21 mouse cellular contexts compared by ENCODE assay signal in genomic region chr9:106664856-106665255, GRCm38 (mm10). TPM values are rescaled to one million over a fixed set of nuclear protein-coding genes. Genes with fewer than 3 reads are reported as not detected.
DNase-seq lines count a peak whose midpoint lies in the region; ATAC-seq and TF ChIP-seq lines count a peak whose summit lies in the region.
"Had no signal": no experiment of that assay in that cellular context is flagged by ENCODE, and none has a peak within 500 bp of the region (broad histone marks: within the 10 kb centered on the region; RNA-seq: fewer than 3 reads in every experiment).

No protein-coding gene starts in this region.

- 64% methylated on average over 6 of the region's 6 CpGs for WGBS in forebrain, embryonic 15.5 days
- 63% methylated on average over 6 of the region's 6 CpGs for WGBS in hindbrain, embryonic 16.5 days
- 38% methylated on average over 6 of the region's 6 CpGs for WGBS in midbrain, postnatal 0 days

- peaks cover 6% of the 10 kb centered on the region for H3K4me1 ChIP-seq in cortical plate, adult 2 months (ENCODE audit: control insufficient read depth, insufficient read depth, low read length)
- peaks cover 18% of the 10 kb centered on the region for H3K4me1 ChIP-seq in forebrain, embryonic 15.5 days
- peaks cover 14% of the 10 kb centered on the region for H3K4me1 ChIP-seq in hindbrain, embryonic 16.5 days (ENCODE audit: control insufficient read depth, insufficient read depth, low read depth, low read length)
- peaks cover 17% of the 10 kb centered on the region for H3K4me1 ChIP-seq in midbrain, postnatal 0 days (ENCODE audit: insufficient read depth, low read length)
- H3K4me1 ChIP-seq: kidney, embryonic 15.5 days had no signal

- H3K27ac ChIP-seq in cortical plate, adult 2 months (ENCODE audit: insufficient read depth, low read length), result peak overlapping the region; percentile 86
- peak overlapping the region; percentile 90 for H3K27ac ChIP-seq in forebrain, embryonic 15.5 days (replicated peaks)
- H3K27ac ChIP-seq in hindbrain, embryonic 16.5 days (ENCODE audit: low read depth, low read length), result peak overlapping the region; percentile 40
- H3K27ac ChIP-seq in midbrain, postnatal 0 days (ENCODE audit: low read depth, low read length), result peak overlapping the region; percentile 89
- H3K27ac ChIP-seq: embryonic facial prominence, embryonic 10.5 days; kidney, embryonic 15.5 days had no signal

- H3K4me3 ChIP-seq in cortical plate, adult 2 months (ENCODE audit: insufficient read depth, low read length), result no peak overlapping the region
- no peak overlapping the region for H3K4me3 ChIP-seq in forebrain, embryonic 15.5 days
- H3K4me3 ChIP-seq in hindbrain, embryonic 16.5 days (ENCODE audit: low read length), result no peak overlapping the region
- no peak overlapping the region for H3K4me3 ChIP-seq in midbrain, postnatal 0 days (ENCODE audit: low read depth, low read length)
- H3K4me3 ChIP-seq: embryonic facial prominence, embryonic 10.5 days; erythroblast, embryonic 14.5 days; kidney, embryonic 15.5 days had no signal

- no peak for TF ChIP-seq CTCF in cortical plate, adult 2 months (IDR thresholded peaks at IDR 0.05; ENCODE audit: extremely low read depth, insufficient read depth, low read length)
- no peak for TF ChIP-seq CTCF in midbrain, postnatal 0 days (IDR thresholded peaks at IDR 0.05)

- H3K36me3 ChIP-seq in forebrain, embryonic 15.5 days, result peaks cover 13% of the 10 kb centered on the region; the same call in 1 of the 2 replicates
- H3K36me3 ChIP-seq in hindbrain, embryonic 16.5 days (ENCODE audit: control insufficient read depth, insufficient read depth, low read length), result peaks cover 11% of the 10 kb centered on the region
- H3K36me3 ChIP-seq in midbrain, postnatal 0 days (ENCODE audit: insufficient read depth, low read length), result peaks cover 45% of the 10 kb centered on the region

- H3K9me3 ChIP-seq in forebrain, embryonic 15.5 days, result no peaks in the 10 kb centered on the region
- H3K9me3 ChIP-seq in hindbrain, embryonic 16.5 days (ENCODE audit: control insufficient read depth, low read length), result no peaks in the 10 kb centered on the region
- H3K9me3 ChIP-seq in midbrain, postnatal 0 days (ENCODE audit: low read length), result no peaks in the 10 kb centered on the region
- H3K9me3 ChIP-seq: embryonic facial prominence, embryonic 10.5 days; kidney, embryonic 15.5 days had no signal

- peak overlapping the region; percentile 24; the same call in 1 of the 2 replicates for H3K9ac ChIP-seq in forebrain, embryonic 15.5 days (replicated peaks)
- no peak overlapping the region for H3K9ac ChIP-seq in hindbrain, embryonic 16.5 days (ENCODE audit: low read depth, low read length)
- no peak overlapping the region for H3K9ac ChIP-seq in midbrain, postnatal 0 days (replicated peaks; ENCODE audit: low read length, poor library complexity, severe bottlenecking)
- H3K9ac ChIP-seq: kidney, embryonic 15.5 days had no signal

- 0 out of 2 replicates have a peak overlapping the region, but pooled peaks have one; percentile 16 for H3K4me2 ChIP-seq in forebrain, embryonic 15.5 days (replicated peaks)
- H3K4me2 ChIP-seq in hindbrain, embryonic 16.5 days (ENCODE audit: low read length), result no peak overlapping the region
- H3K4me2 ChIP-seq in midbrain, postnatal 0 days (ENCODE audit: low read depth, low read length, poor library complexity, severe bottlenecking), result no peak overlapping the region
- H3K4me2 ChIP-seq: kidney, embryonic 15.5 days had no signal

- no peaks in the 10 kb centered on the region for H3K27me3 ChIP-seq in forebrain, embryonic 15.5 days
- H3K27me3 ChIP-seq in hindbrain, embryonic 16.5 days (replicated peaks; ENCODE audit: control insufficient read depth, insufficient read depth, low read length), result no peaks in the 10 kb centered on the region
- H3K27me3 ChIP-seq in midbrain, postnatal 0 days (ENCODE audit: insufficient read depth, low read length), result no peaks in the 10 kb centered on the region
- H3K27me3 ChIP-seq: kidney, embryonic 15.5 days had no signal

- no peak for TF ChIP-seq POLR2A in cortical plate, adult 2 months (IDR thresholded peaks at IDR 0.05; ENCODE audit: extremely low read depth, insufficient read depth, low read length)

- ATAC-seq in forebrain, embryonic 15.5 days (replicated peaks), result peak; percentile 55
- ATAC-seq in hindbrain, embryonic 16.5 days, result peak; percentile 37
- peak; percentile 40; the same call in 1 of the 2 replicates for ATAC-seq in midbrain, postnatal 0 days (ENCODE audit: low FRiP score)

- DNase-seq in midbrain, postnatal 0 days (ENCODE audit: low spot score), result no peak
- DNase-seq in c-Kit-positive CD71-positive TER-119-positive erythroid progenitor cells, embryonic 14.5 days (ENCODE audit: low spot score), result no peak
- no peak for DNase-seq in thymus, postnatal 10 days (ENCODE audit: low spot score in 2 of 2)
- DNase-seq in kidney, postnatal 14 days, result no peak
- DNase-seq: heart, adult 18-20 months; liver; lung, adult 2 months; thymus, postnatal 14 days had no signal

RNA-seq across cellular contexts. Expression of gene Grm2, which starts 9.0 kb away (rescaled TPM):
- polyA plus RNA-seq in cortical plate, adult 2 months (2012; rRNA removed), result 54.7 and 61.4 TPM in 2 replicates
- 9.2 and 9.7 TPM in 2 replicates for polyA plus RNA-seq in forebrain, embryonic 15.5 days (2015; fragmentation: Nextera tagmentation; extraction: Ambion mirVana)
- 11.3 and 12.3 TPM in 2 replicates for polyA plus RNA-seq in hindbrain, embryonic 16.5 days (2015; fragmentation: Nextera tagmentation; extraction: Ambion mirVana)
- total RNA-seq in midbrain, postnatal 0 days (2014; rRNA removed), result 22.1 and 23.0 TPM in 2 replicates
- 24.2 and 24.7 TPM in 2 replicates for polyA plus RNA-seq in midbrain, postnatal 0 days (2015; fragmentation: Nextera tagmentation; extraction: Ambion mirVana)
- total RNA-seq: gastrocnemius, adult 8-10 months; heart, adult 18-20 months had no signal
- polyA plus RNA-seq: C2C12; erythroblast, embryonic 14.5 days; heart, embryonic 16.5 days; intestine, embryonic 14.5 days; kidney, embryonic 15.5 days; lung, adult 2 months; stomach, embryonic 14.5 days had no signal

RNA-seq across cellular contexts. Expression of gene Tex264, which starts 20.9 kb away (rescaled TPM):
- 106 and 109 TPM in 2 replicates for polyA plus RNA-seq in cortical plate, adult 2 months (2012; rRNA removed)
- polyA plus RNA-seq in forebrain, embryonic 15.5 days (2015; fragmentation: Nextera tagmentation; extraction: Ambion mirVana), result 49.0 and 49.3 TPM in 2 replicates
- 86.1 and 91.0 TPM in 2 replicates for polyA plus RNA-seq in hindbrain, embryonic 16.5 days (2015; fragmentation: Nextera tagmentation; extraction: Ambion mirVana)
- 74.9 and 82.7 TPM in 2 replicates for total RNA-seq in midbrain, postnatal 0 days (2014; rRNA removed)
- polyA plus RNA-seq in midbrain, postnatal 0 days (2015; fragmentation: Nextera tagmentation; extraction: Ambion mirVana), result 87.4 and 101 TPM in 2 replicates

RNA-seq across cellular contexts. Expression of gene Iqcf6, which starts 38.5 kb away (rescaled TPM):
- not detected in 2 replicates for polyA plus RNA-seq in cortical plate, adult 2 months (2012; rRNA removed)
- polyA plus RNA-seq in forebrain, embryonic 15.5 days (2015; fragmentation: Nextera tagmentation; extraction: Ambion mirVana), result not detected in 2 replicates
- not detected in 2 replicates for polyA plus RNA-seq in hindbrain, embryonic 16.5 days (2015; fragmentation: Nextera tagmentation; extraction: Ambion mirVana)
- total RNA-seq in midbrain, postnatal 0 days (2014; rRNA removed), result not detected in 2 replicates
- not detected in 2 replicates for polyA plus RNA-seq in midbrain, postnatal 0 days (2015; fragmentation: Nextera tagmentation; extraction: Ambion mirVana)
- total RNA-seq: adrenal gland, postnatal 4 days; gastrocnemius, adult 8-10 months; heart, adult 18-20 months; left cerebral cortex, postnatal 25 days had no signal
- polyA plus RNA-seq: C2C12; embryonic facial prominence, embryonic 10.5 days; erythroblast, embryonic 14.5 days; heart, embryonic 16.5 days; intestine, embryonic 14.5 days; kidney, embryonic 15.5 days; lung, adult 2 months; stomach, embryonic 14.5 days had no signal

Comparison
In these comparisons a context has a peak if more than half of its experiments do, and no peak if none do; other contexts are left out.
1. H3K27ac ChIP-seq: peak in every context shown above with its lines; median percentile 90 in forebrain, embryonic 15.5 days; 89 in midbrain, postnatal 0 days; 86 in cortical plate, adult 2 months; 40 in hindbrain, embryonic 16.5 days.